Mouse (Mus musculus): ENCODE data around the gene Col6a5. TPM values are rescaled to one million over a fixed set of nuclear protein-coding genes. Genes with fewer than 3 reads are reported as not detected.
A peak's percentile ranks its signal among the peaks of the same experiment; 100 is the strongest.

The Col6a5 gene
- 0.03 TPM in 2 replicates for polyA plus RNA-seq (2014; fragmentation: Nextera tagmentation; extraction: Ambion mirVana)

- Histone ChIP-seq H3K9me3 (ENCODE audit: control insufficient read depth, low read length) (no peaks in the 10 kb centered on the region), H3K9ac (ENCODE audit: low read length) (no peak within 1 kb of the TSS), H3K27ac (ENCODE audit: low read depth, low read length) (no peak within 1 kb of the TSS), H3K4me1 (ENCODE audit: control insufficient read depth, insufficient read depth, low read length) (no peaks in the 10 kb centered on the region), H3K4me3 (ENCODE audit: low read depth, low read length) (no peak within 1 kb of the TSS), H3K4me2 (no peak within 1 kb of the TSS), H3K36me3 (ENCODE audit: control insufficient read depth, insufficient read depth, low read length) (no peaks in the 10 kb centered on the region), H3K27me3 (ENCODE audit: control insufficient read depth, insufficient read depth, low read length) (no peaks in the 10 kb centered on the region)
- ATAC-seq (ENCODE audit: low FRiP score) = no peak
- WGBS = 21% methylated on average over 13 of the region's 13 CpGs
- DNase-seq (ENCODE audit: low spot score, missing footprints) = no peak
These were observed at the start of gene Col6a5 for GRCm38 (mm10) chr9:105960533-105960932. Col6a5 (minus strand) TSS chr9:105960643.

- H3K36me3 ChIP-seq (ENCODE audit: control insufficient read depth, insufficient read depth, low read length) = no peaks in the 10 kb centered on the region
- WGBS = 72% methylated on average over 11 of the region's 11 CpGs
These were observed 37.5 kb upstream of the Col6a5 start for GRCm38 (mm10) chr9:105997955-105998354.

GRCm38 (mm10) chr9:105992425-105992824 is 32.0 kb upstream of the Col6a5 start:
- H3K27me3 ChIP-seq (ENCODE audit: control insufficient read depth, insufficient read depth, low read length) = no peaks in the 10 kb centered on the region
- no peaks in the 10 kb centered on the region for H3K36me3 ChIP-seq (ENCODE audit: control insufficient read depth, insufficient read depth, low read length)
- no peak overlapping the region for H3K9ac ChIP-seq (ENCODE audit: low read length)
- H3K4me3 ChIP-seq (ENCODE audit: low read depth, low read length) = no peak overlapping the region
- no peaks in the 10 kb centered on the region for H3K9me3 ChIP-seq (ENCODE audit: control insufficient read depth, low read length)
- 90% methylated on average over 6 of the region's 6 CpGs for WGBS
- H3K4me1 ChIP-seq (ENCODE audit: control insufficient read depth, insufficient read depth, low read length) = no peaks in the 10 kb centered on the region
- no peak overlapping the region for H3K4me2 ChIP-seq
- no peak for ATAC-seq (ENCODE audit: low FRiP score)
- H3K27ac ChIP-seq (ENCODE audit: low read depth, low read length) = no peak overlapping the region
- DNase-seq (ENCODE audit: low spot score, missing footprints) = no peak

More at GRCm38 (mm10) chr9:105997955-105998354, 37.5 kb upstream of the Col6a5 start:
- H3K4me1 ChIP-seq (ENCODE audit: control insufficient read depth, insufficient read depth, low read length) = no peaks in the 10 kb centered on the region
- ATAC-seq (ENCODE audit: low FRiP score) (no peak), DNase-seq (ENCODE audit: low spot score, missing footprints) (peak; percentile 67)
- no peak overlapping the region for H3K9ac ChIP-seq (ENCODE audit: low read length)
- H3K4me3 ChIP-seq (ENCODE audit: low read depth, low read length) = no peak overlapping the region
- H3K27me3 ChIP-seq (ENCODE audit: control insufficient read depth, insufficient read depth, low read length) = no peaks in the 10 kb centered on the region
- H3K4me2 ChIP-seq = no peak overlapping the region
- no peaks in the 10 kb centered on the region for H3K9me3 ChIP-seq (ENCODE audit: control insufficient read depth, low read length)
- no peak overlapping the region for H3K27ac ChIP-seq (ENCODE audit: low read depth, low read length)

GRCm38 (mm10) chr9:105990099-105990498 is 29.7 kb upstream of the Col6a5 start:
- no peak for DNase-seq (ENCODE audit: low spot score, missing footprints)
- WGBS = 77% methylated on average over 6 of the region's 6 CpGs
- H3K9ac ChIP-seq (ENCODE audit: low read length) = no peak overlapping the region

GRCm38 (mm10) chr9:105989468-105989867 is 29.0 kb upstream of the Col6a5 start:
- 91% methylated on average over 6 of the region's 6 CpGs for WGBS
- H3K9ac ChIP-seq (ENCODE audit: low read length) = no peak overlapping the region
- H3K4me3 ChIP-seq (ENCODE audit: low read depth, low read length) = no peak overlapping the region
- H3K27ac ChIP-seq (ENCODE audit: low read depth, low read length) = no peak overlapping the region
- H3K9me3 ChIP-seq (ENCODE audit: control insufficient read depth, low read length) = no peaks in the 10 kb centered on the region
- no peaks in the 10 kb centered on the region for H3K27me3 ChIP-seq (ENCODE audit: control insufficient read depth, insufficient read depth, low read length)
- no peak overlapping the region for H3K4me2 ChIP-seq
- peaks cover 6% of the 10 kb centered on the region for H3K4me1 ChIP-seq (ENCODE audit: control insufficient read depth, insufficient read depth, low read length)
- no peak for ATAC-seq (ENCODE audit: low FRiP score)
- no peaks in the 10 kb centered on the region for H3K36me3 ChIP-seq (ENCODE audit: control insufficient read depth, insufficient read depth, low read length)
- DNase-seq (ENCODE audit: low spot score, missing footprints) = peak; percentile 41

More at GRCm38 (mm10) chr9:105990099-105990498, 29.7 kb upstream of the Col6a5 start:
- Histone ChIP-seq H3K27ac (ENCODE audit: low read depth, low read length) (no peak overlapping the region), H3K4me2 (no peak overlapping the region), H3K27me3 (ENCODE audit: control insufficient read depth, insufficient read depth, low read length) (no peaks in the 10 kb centered on the region), H3K4me3 (ENCODE audit: low read depth, low read length) (no peak overlapping the region), H3K4me1 (ENCODE audit: control insufficient read depth, insufficient read depth, low read length) (peaks cover 4% of the 10 kb centered on the region), H3K36me3 (ENCODE audit: control insufficient read depth, insufficient read depth, low read length) (no peaks in the 10 kb centered on the region), H3K9me3 (ENCODE audit: control insufficient read depth, low read length) (no peaks in the 10 kb centered on the region)
- ATAC-seq (ENCODE audit: low FRiP score) = no peak

GRCm38 (mm10) chr9:105988096-105988495 is 27.7 kb upstream of the Col6a5 start:
- Histone ChIP-seq H3K9ac (ENCODE audit: low read length) (no peak overlapping the region), H3K36me3 (ENCODE audit: control insufficient read depth, insufficient read depth, low read length) (no peaks in the 10 kb centered on the region), H3K4me3 (ENCODE audit: low read depth, low read length) (no peak overlapping the region), H3K27ac (ENCODE audit: low read depth, low read length) (no peak overlapping the region), H3K27me3 (ENCODE audit: control insufficient read depth, insufficient read depth, low read length) (no peaks in the 10 kb centered on the region), H3K9me3 (ENCODE audit: control insufficient read depth, low read length) (no peaks in the 10 kb centered on the region), H3K4me2 (no peak overlapping the region), H3K4me1 (ENCODE audit: control insufficient read depth, insufficient read depth, low read length) (peaks cover 6% of the 10 kb centered on the region)
- 0 out of 2 replicates have a peak, but pooled peaks have one; percentile 40 for ATAC-seq (ENCODE audit: low FRiP score)
- no peak for DNase-seq (ENCODE audit: low spot score, missing footprints)
- WGBS = 74% methylated on average over 8 of the region's 8 CpGs

GRCm38 (mm10) chr9:105984931-105985519 is 24.6 kb upstream of the Col6a5 start:
- H3K27me3 ChIP-seq (ENCODE audit: control insufficient read depth, insufficient read depth, low read length) = no peaks in the 10 kb centered on the region
- ATAC-seq (ENCODE audit: low FRiP score) (peak; percentile 68; the same call in 1 of the 2 replicates), DNase-seq (ENCODE audit: low spot score, missing footprints) (peak; percentile 91)
- no peaks in the 10 kb centered on the region for H3K9me3 ChIP-seq (ENCODE audit: control insufficient read depth, low read length)
- 19% methylated on average over 10 of the region's 10 CpGs for WGBS
- no peak overlapping the region for H3K4me3 ChIP-seq (ENCODE audit: low read depth, low read length)
- H3K27ac ChIP-seq (ENCODE audit: low read depth, low read length) = no peak overlapping the region; the same call in 1 of the 2 replicates
- peak overlapping the region; percentile 34 for H3K4me2 ChIP-seq
- 0 out of 2 replicates have a peak overlapping the region, but pooled peaks have one; percentile 38 for H3K9ac ChIP-seq (ENCODE audit: low read length)
- peaks cover 6% of the 10 kb centered on the region for H3K4me1 ChIP-seq (ENCODE audit: control insufficient read depth, insufficient read depth, low read length)
- H3K36me3 ChIP-seq (ENCODE audit: control insufficient read depth, insufficient read depth, low read length) = no peaks in the 10 kb centered on the region

- 93% methylated on average over 8 of the region's 8 CpGs for WGBS
- no peak for ATAC-seq (ENCODE audit: low FRiP score)
- no peak overlapping the region for H3K4me2 ChIP-seq
These were observed 18.0 kb upstream of the Col6a5 start for GRCm38 (mm10) chr9:105978479-105978878.

GRCm38 (mm10) chr9:105976871-105977270 is 16.4 kb upstream of the Col6a5 start:
- DNase-seq (ENCODE audit: low spot score, missing footprints) = peak; percentile 53
- no peaks in the 10 kb centered on the region for H3K36me3 ChIP-seq (ENCODE audit: control insufficient read depth, insufficient read depth, low read length)
- no peak overlapping the region for H3K27ac ChIP-seq (ENCODE audit: low read depth, low read length)
- no peaks in the 10 kb centered on the region for H3K4me1 ChIP-seq (ENCODE audit: control insufficient read depth, insufficient read depth, low read length)
- H3K27me3 ChIP-seq (ENCODE audit: control insufficient read depth, insufficient read depth, low read length) = no peaks in the 10 kb centered on the region
- ATAC-seq (ENCODE audit: low FRiP score) = no peak
- 35% methylated on average over 13 of the region's 13 CpGs for WGBS
- no peak overlapping the region for H3K4me3 ChIP-seq (ENCODE audit: low read depth, low read length)
- no peak overlapping the region for H3K9ac ChIP-seq (ENCODE audit: low read length)
- no peaks in the 10 kb centered on the region for H3K9me3 ChIP-seq (ENCODE audit: control insufficient read depth, low read length)
- H3K4me2 ChIP-seq = no peak overlapping the region

More at GRCm38 (mm10) chr9:105978479-105978878, 18.0 kb upstream of the Col6a5 start:
- DNase-seq (ENCODE audit: low spot score, missing footprints) = peak; percentile 60
- no peak overlapping the region for H3K4me3 ChIP-seq (ENCODE audit: low read depth, low read length)
- no peak overlapping the region for H3K9ac ChIP-seq (ENCODE audit: low read length)
- H3K36me3 ChIP-seq (ENCODE audit: control insufficient read depth, insufficient read depth, low read length) = no peaks in the 10 kb centered on the region
- no peak overlapping the region for H3K27ac ChIP-seq (ENCODE audit: low read depth, low read length)
- no peaks in the 10 kb centered on the region for H3K9me3 ChIP-seq (ENCODE audit: control insufficient read depth, low read length)
- H3K27me3 ChIP-seq (ENCODE audit: control insufficient read depth, insufficient read depth, low read length) = no peaks in the 10 kb centered on the region
- H3K4me1 ChIP-seq (ENCODE audit: control insufficient read depth, insufficient read depth, low read length) = no peaks in the 10 kb centered on the region

All from midbrain, embryonic 11.5 days (tissue).